Comparison of ENCODE assay signal across 7 mouse cellular contexts in genomic region chr19:5456922-5457745, GRCm38 (mm10). TPM values are rescaled to one million over a fixed set of nuclear protein-coding genes. Genes with fewer than 3 reads are reported as not detected.
DNase-seq lines count a peak whose midpoint lies in the region; ATAC-seq lines count a peak whose summit lies in the region.

No protein-coding gene starts in this region.

- peak overlapping the region; percentile 85 for H3K4me3 ChIP-seq in embryonic facial prominence, embryonic 10.5 days
- peak overlapping the region; percentile 45 for H3K4me3 ChIP-seq in limb, embryonic 11.5 days (ENCODE audit: low read depth, low read length)
- H3K4me3 ChIP-seq in midbrain, embryonic 14.5 days (replicated peaks; ENCODE audit: low read depth, low read length): peak overlapping the region; percentile 85

- H3K36me3 ChIP-seq in embryonic facial prominence, embryonic 10.5 days (replicated peaks): peaks cover 23% of the 10 kb centered on the region
- no peaks in the 10 kb centered on the region for H3K36me3 ChIP-seq in limb, embryonic 11.5 days (ENCODE audit: control insufficient read depth, insufficient read depth, low read length)
- 0 out of 2 replicates have a peak, but pooled peaks cover 3% of the 10 kb centered on the region for H3K36me3 ChIP-seq in midbrain, embryonic 14.5 days (ENCODE audit: control insufficient read depth, insufficient read depth, low read length)

- peak; percentile 97 for DNase-seq in adrenal gland, postnatal 10 days
- peak; percentile 96 for DNase-seq in embryonic facial prominence, embryonic 10.5 days (ENCODE audit: low spot score)
- peak; percentile 100 for DNase-seq in heart, adult 11 months
- DNase-seq in kidney, adult 18-20 months: peak; percentile 97
- DNase-seq in limb, embryonic 11.5 days (ENCODE audit: low spot score): peak; percentile 94
- peak; percentile 97 for DNase-seq in midbrain, embryonic 14.5 days
- peak; percentile 87 to 95 for DNase-seq in spleen, adult 18-20 months

- no peaks in the 10 kb centered on the region for H3K9me3 ChIP-seq in embryonic facial prominence, embryonic 10.5 days
- H3K9me3 ChIP-seq in limb, embryonic 11.5 days (ENCODE audit: control insufficient read depth, low read length): no peaks in the 10 kb centered on the region
- H3K9me3 ChIP-seq in midbrain, embryonic 14.5 days (ENCODE audit: control insufficient read depth, low read length): no peaks in the 10 kb centered on the region

- H3K9ac ChIP-seq in limb, embryonic 11.5 days (ENCODE audit: low read length): peak overlapping the region; percentile 61
- H3K9ac ChIP-seq in midbrain, embryonic 14.5 days (replicated peaks; ENCODE audit: low read length): peak overlapping the region; percentile 91

- peaks cover 18% of the 10 kb centered on the region for H3K27me3 ChIP-seq in embryonic facial prominence, embryonic 10.5 days (replicated peaks; ENCODE audit: low read depth, poor library complexity, severe bottlenecking)
- H3K27me3 ChIP-seq in limb, embryonic 11.5 days (ENCODE audit: control insufficient read depth, insufficient read depth, low read length): no peaks in the 10 kb centered on the region
- no peaks in the 10 kb centered on the region for H3K27me3 ChIP-seq in midbrain, embryonic 14.5 days (ENCODE audit: control insufficient read depth, insufficient read depth, low read length)

- under 1% methylated on average over 70 of the region's 70 CpGs for WGBS in embryonic facial prominence, embryonic 10.5 days
- WGBS in limb, embryonic 11.5 days: under 1% methylated on average over 70 of the region's 70 CpGs
- WGBS in midbrain, embryonic 14.5 days: under 1% methylated on average over 70 of the region's 70 CpGs

- peak overlapping the region; percentile 88 for H3K27ac ChIP-seq in embryonic facial prominence, embryonic 10.5 days (replicated peaks)
- peak overlapping the region; percentile 10 for H3K27ac ChIP-seq in limb, embryonic 11.5 days (replicated peaks; ENCODE audit: low read depth, low read length)
- H3K27ac ChIP-seq in midbrain, embryonic 14.5 days (replicated peaks; ENCODE audit: low read depth, low read length): peak overlapping the region; percentile 96

- H3K4me1 ChIP-seq in embryonic facial prominence, embryonic 10.5 days: peaks cover 52% of the 10 kb centered on the region
- peaks cover 21% of the 10 kb centered on the region for H3K4me1 ChIP-seq in limb, embryonic 11.5 days (ENCODE audit: control insufficient read depth, insufficient read depth, low read length)
- peaks cover 39% of the 10 kb centered on the region for H3K4me1 ChIP-seq in midbrain, embryonic 14.5 days (ENCODE audit: control insufficient read depth, insufficient read depth, low read length)

- ATAC-seq in limb, embryonic 11.5 days (ENCODE audit: insufficient number of reproducible peaks, low FRiP score, low TSS enrichment, low read depth): peak; percentile 76
- ATAC-seq in midbrain, embryonic 14.5 days (ENCODE audit: low FRiP score, low TSS enrichment): peak; percentile 93

- peak overlapping the region; percentile 98 for H3K4me2 ChIP-seq in limb, embryonic 11.5 days (ENCODE audit: low read depth, severe bottlenecking)
- peak overlapping the region; percentile 98 for H3K4me2 ChIP-seq in midbrain, embryonic 14.5 days (ENCODE audit: low read length)

RNA-seq across cellular contexts. Expression of gene Ccdc85b, which starts 0.6 kb away (rescaled TPM):
- 10 to 100 TPM in 1 of 2 experiments, 1 to 10 TPM in 1; 9.4 to 11.5 TPM for total RNA-seq in adrenal gland, postnatal 10 days (2021)
- 6.2 and 7.4 TPM in 2 replicates for polyA plus RNA-seq in embryonic facial prominence, embryonic 10.5 days (2016; fragmentation: Nextera tagmentation; extraction: Ambion mirVana)
- 7.9 and 9.2 TPM in 2 replicates for polyA plus RNA-seq in limb, embryonic 11.5 days (2014; fragmentation: Nextera tagmentation; extraction: Ambion mirVana)
- 7.6 and 9.1 TPM in 2 replicates for polyA plus RNA-seq in midbrain, embryonic 14.5 days (2014; fragmentation: Nextera tagmentation; extraction: Ambion mirVana)

RNA-seq across cellular contexts. Expression of gene Fibp, which starts 3.3 kb away (rescaled TPM):
- total RNA-seq in adrenal gland, postnatal 10 days (2021): 10 to 100 TPM; 74.9 to 99.3 TPM
- 101 and 109 TPM in 2 replicates for polyA plus RNA-seq in embryonic facial prominence, embryonic 10.5 days (2016; fragmentation: Nextera tagmentation; extraction: Ambion mirVana)
- 113 and 116 TPM in 2 replicates for polyA plus RNA-seq in limb, embryonic 11.5 days (2014; fragmentation: Nextera tagmentation; extraction: Ambion mirVana)
- polyA plus RNA-seq in midbrain, embryonic 14.5 days (2014; fragmentation: Nextera tagmentation; extraction: Ambion mirVana): 169 and 199 TPM in 2 replicates

RNA-seq across cellular contexts. Expression of gene Fosl1, which starts 9.8 kb away (rescaled TPM):
- under 1 TPM in 1 of 2 experiments, not detected in 1; 0.18 TPM for total RNA-seq in adrenal gland, postnatal 10 days (2021)
- polyA plus RNA-seq in embryonic facial prominence, embryonic 10.5 days (2016; fragmentation: Nextera tagmentation; extraction: Ambion mirVana): not detected in 2 replicates
- polyA plus RNA-seq in limb, embryonic 11.5 days (2014; fragmentation: Nextera tagmentation; extraction: Ambion mirVana): not detected in 2 replicates
- polyA plus RNA-seq in midbrain, embryonic 14.5 days (2014; fragmentation: Nextera tagmentation; extraction: Ambion mirVana): not detected in 2 replicates

RNA-seq across cellular contexts. Expression of gene Ctsw, which starts 11.2 kb away (rescaled TPM):
- 1 to 10 TPM; 1.4 to 1.8 TPM for total RNA-seq in adrenal gland, postnatal 10 days (2021)
- polyA plus RNA-seq in embryonic facial prominence, embryonic 10.5 days (2016; fragmentation: Nextera tagmentation; extraction: Ambion mirVana): 1.1 and 1.5 TPM in 2 replicates
- polyA plus RNA-seq in limb, embryonic 11.5 days (2014; fragmentation: Nextera tagmentation; extraction: Ambion mirVana): 0.72 and 1.0 TPM in 2 replicates
- polyA plus RNA-seq in midbrain, embryonic 14.5 days (2014; fragmentation: Nextera tagmentation; extraction: Ambion mirVana): 4.3 and 4.9 TPM in 2 replicates

RNA-seq across cellular contexts. Expression of gene Efemp2, which starts 16.6 kb away (rescaled TPM):
- 10 to 100 TPM; 48.8 to 50.9 TPM for total RNA-seq in adrenal gland, postnatal 10 days (2021)
- polyA plus RNA-seq in embryonic facial prominence, embryonic 10.5 days (2016; fragmentation: Nextera tagmentation; extraction: Ambion mirVana): 75.8 and 80.6 TPM in 2 replicates
- 100 and 105 TPM in 2 replicates for polyA plus RNA-seq in limb, embryonic 11.5 days (2014; fragmentation: Nextera tagmentation; extraction: Ambion mirVana)
- 18.0 and 28.7 TPM in 2 replicates for polyA plus RNA-seq in midbrain, embryonic 14.5 days (2014; fragmentation: Nextera tagmentation; extraction: Ambion mirVana)

Comparison
In these comparisons a context has a peak if more than half of its experiments do, and no peak if none do; other contexts are left out.
1. Peak in every context shown above with its lines: DNase-seq, ATAC-seq, H3K4me3 ChIP-seq and H3K27ac ChIP-seq.
2. H3K27ac ChIP-seq: peak in every context shown above with its lines; median percentile 96 in midbrain, embryonic 14.5 days; 88 in embryonic facial prominence, embryonic 10.5 days; 10 in limb, embryonic 11.5 days.